Mouse (Mus musculus): ENCODE measurements around the gene Rhbdl1.

DNA sequence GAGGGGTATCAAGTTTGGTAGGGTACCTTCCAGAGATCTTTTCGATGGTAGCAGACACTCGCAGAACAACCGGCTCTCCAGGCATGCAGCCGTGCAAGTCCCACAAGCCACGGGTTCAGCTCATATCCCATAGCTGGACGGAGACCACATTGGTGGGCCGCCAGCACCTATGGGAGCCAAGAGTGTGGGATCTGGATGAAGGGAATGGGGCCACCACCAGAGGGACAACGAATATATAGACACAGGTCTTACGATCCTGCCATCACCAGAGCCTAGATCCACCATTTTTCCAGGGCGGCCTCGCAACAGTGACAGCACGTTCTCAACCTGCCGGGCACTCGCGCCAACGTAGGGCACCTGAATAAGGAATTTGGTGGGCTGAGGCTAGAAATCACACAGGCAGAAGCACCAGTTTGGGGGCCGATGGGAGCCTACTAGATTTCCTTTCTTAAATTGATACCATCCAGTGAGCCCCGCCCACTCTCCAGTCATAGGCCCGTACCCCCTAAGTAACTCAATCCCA is 45.7 kb downstream of the Rhbdl1 start:
- TF ChIP-seq CTCF (conservative IDR thresholded peaks at IDR 0.05; ENCODE audit: insufficient read depth, insufficient read length, low read depth, low read length) (no peak), POLR2A (IDR thresholded peaks at IDR 0.05; ENCODE audit: low read depth, low read length) (no peak)
